Mouse (Mus musculus) limb, embryonic 14.5 days (tissue): ENCODE data around the gene Nol11. TPM values are rescaled to one million over a fixed set of nuclear protein-coding genes. Genes with fewer than 3 reads are reported as not detected.
"Not testable (repeated sequence)": the region's sequence is repeated elsewhere in the genome, so short reads cannot be mapped to it uniquely, and the experiment has no call there.

ENCODE experiments used
- ATAC-seq: fragments of 200-750 bp; cut with Nextera tagmentation; 2 replicates; pipeline ENCODE4 v1.8.0; 2017; ENCODE audit warnings: low read depth, moderate number of reproducible peaks, moderate TSS enrichment; ENCODE audit not compliant: low FRiP score
- DNase-seq: peaks from one replicate; pipeline ENCODE4 v3.0.0-alpha.2; 2015; ENCODE audit warnings: low spot score
- H3K27ac ChIP-seq: fragments of 300-500 bp; sonication (generic); replicated peaks from 2 replicates; pipeline ENCODE4 v1.5.1; 2014; ENCODE audit warnings: low read depth, mild to moderate bottlenecking, low read length, moderate library complexity, mixed read lengths
- H3K27me3 ChIP-seq: fragments of 300-500 bp; sonication (generic); 2 replicates; pipeline ENCODE4 v1.6.1; 2014; ENCODE audit warnings: low read length, mixed read lengths; ENCODE audit not compliant: control insufficient read depth, insufficient read depth
- H3K36me3 ChIP-seq: fragments of 300-500 bp; sonication (generic); 2 replicates; pipeline ENCODE4 v1.6.1; 2014; ENCODE audit warnings: mild to moderate bottlenecking, low read length, moderate library complexity, mixed read lengths; ENCODE audit not compliant: control insufficient read depth, insufficient read depth
- H3K4me1 ChIP-seq: fragments of 300-500 bp; sonication (generic); 2 replicates; pipeline ENCODE4 v1.6.1; 2014; ENCODE audit warnings: antibody characterized with exemption, low read length, mixed read lengths; ENCODE audit not compliant: control insufficient read depth, insufficient read depth
- H3K4me2 ChIP-seq: fragments of 300-500 bp; sonication (generic); replicated peaks from 2 replicates; pipeline ENCODE4 v1.6.1; 2014; ENCODE audit warnings: low read depth, mild to moderate bottlenecking, low read length, moderate library complexity; ENCODE audit not compliant: severe bottlenecking
- H3K4me3 ChIP-seq: fragments of 300-500 bp; sonication (generic); replicated peaks from 2 replicates; pipeline ENCODE4 v1.5.1; 2014; ENCODE audit warnings: low read length
- H3K9ac ChIP-seq: fragments of 300-500 bp; sonication (generic); 2 replicates; pipeline ENCODE4 v1.6.1; 2014; ENCODE audit warnings: mild to moderate bottlenecking, low read depth, low read length, moderate library complexity; ENCODE audit not compliant: severe bottlenecking
- H3K9me3 ChIP-seq: fragments of 300-500 bp; sonication (generic); 2 replicates; pipeline ENCODE4 v1.6.1; 2016; ENCODE audit warnings: low read length; ENCODE audit not compliant: control insufficient read depth
- POLR2A ChIP-seq: fragments of 200-500 bp; IDR thresholded peaks from 2 replicates; pipeline ENCODE4 v1.8.0; 2012; ENCODE audit warnings: inconsistent platforms, mild to moderate bottlenecking, moderate library complexity, borderline replicate concordance; ENCODE audit not compliant: insufficient read depth, insufficient read length; ENCODE audit errors: extremely low read depth
- WGBS: fragments of 180-500 bp; shearing (Covaris S2); extraction: QIAGEN DNeasy Blood & Tissue Kit; methylation state at CpG from one replicate; pipeline ENCODE4 v1.1.7; 2014; 5-methylcytosine and 5-hydroxymethylcytosine counted together
- polyA plus RNA-seq, 2 experiments: library from polyadenylated mRNA; depleted of rRNA in 1 of 2; stranded (reverse) in 1 of 2; unstranded in 1 of 2; fragments of >200 nt; fragmentation: Nextera tagmentation in 1 of 2; extraction: Ambion mirVana in 1 of 2; gene quantifications; 2 replicates each; pipeline versions ENCODE4 v1.2.1 to v1.2.3; 2012 to 2014

Gene Nol11
- polyA plus RNA-seq, 2 experiments = 28.0 to 45.4 TPM

DNA sequence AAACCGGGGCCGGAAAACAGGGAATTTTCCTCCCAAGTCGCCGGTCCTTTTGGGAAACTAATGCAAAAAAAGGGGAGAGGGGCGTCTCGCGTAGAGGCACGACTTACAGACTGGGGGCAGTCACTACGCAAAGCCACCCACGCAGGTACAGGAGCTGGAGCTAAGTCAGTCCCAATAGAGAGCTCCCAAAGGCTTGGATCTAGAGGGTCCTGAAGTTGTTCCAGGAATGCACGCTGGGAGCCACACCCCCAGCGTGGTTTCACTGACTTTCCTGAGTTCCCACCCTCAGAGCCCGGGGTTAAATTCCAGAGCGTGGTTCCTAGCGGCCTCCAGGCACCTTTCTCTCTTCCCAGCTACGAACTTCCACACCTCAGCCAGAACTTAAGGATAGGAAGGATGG lies 56.8 kb downstream of the Nol11 start:
- ATAC-seq = peak; percentile 12

DNA sequence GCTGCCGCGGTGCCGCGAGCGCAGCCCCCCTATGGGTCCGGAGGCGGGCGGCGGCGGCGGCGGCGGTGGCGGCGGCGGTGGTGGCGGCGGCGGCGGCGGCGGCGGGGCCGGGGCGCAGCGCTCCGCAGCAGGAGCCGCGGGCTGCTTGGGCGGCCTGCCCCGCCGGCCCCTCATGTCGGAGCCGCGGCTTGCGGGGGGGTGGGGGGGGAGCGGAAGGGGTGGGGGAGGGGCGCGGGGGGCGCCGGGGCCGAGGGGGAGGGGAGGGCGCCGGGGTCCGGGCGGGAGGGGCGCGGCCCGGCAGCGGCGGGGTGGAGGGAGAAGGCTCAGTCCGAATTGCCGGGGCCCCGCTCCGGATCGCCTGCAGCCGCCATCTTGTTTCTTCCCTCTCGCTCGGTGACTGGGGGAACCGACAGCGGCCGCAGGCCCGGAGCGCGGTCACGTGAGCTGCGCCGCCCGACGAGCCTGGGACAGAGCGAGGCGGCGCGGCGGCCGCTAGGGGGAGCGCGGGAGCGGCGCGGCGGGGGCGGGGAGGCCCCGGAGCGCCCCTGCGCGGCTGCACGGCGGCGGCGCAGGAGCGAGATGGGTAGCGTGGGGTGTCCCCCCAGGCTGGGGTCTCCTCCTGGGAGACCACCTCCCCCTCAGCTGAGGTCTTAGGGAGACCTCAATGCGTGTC lies 57.3 kb downstream of the Nol11 start, which contains the start of gene Bptf:
TSS of gene Bptf (minus strand) at position 379 of the 673 bp plus-strand sequence.
- peaks cover 12% of the 10 kb centered on the region for H3K4me1 ChIP-seq
- H3K36me3 ChIP-seq = no peaks in the 10 kb centered on the region
- WGBS = 0% methylated on average over 23 of the region's 94 CpGs
- peak; percentile 96 for ATAC-seq
- peak within 1 kb of the TSS; percentile 96 for H3K9ac ChIP-seq
- H3K27me3 ChIP-seq = no peaks in the 10 kb centered on the region
- peak within 1 kb of the TSS; percentile 79 for H3K4me3 ChIP-seq
- H3K27ac ChIP-seq = peak within 1 kb of the TSS; percentile 95
- TF ChIP-seq POLR2A = 0 out of 2 replicates have a peak, but pooled peaks have one; percentile 35
- DNase-seq = peak; percentile 87
- no peaks in the 10 kb centered on the region for H3K9me3 ChIP-seq
- H3K4me2 ChIP-seq = peak within 1 kb of the TSS; percentile 83

More for the DNA sequence above, 56.8 kb downstream of the Nol11 start:
- Histone ChIP-seq H3K27me3 (no peaks in the 10 kb centered on the region), H3K9ac (peak overlapping the region; percentile 96), H3K27ac (peak overlapping the region; percentile 95), H3K4me3 (peak overlapping the region; percentile 79), H3K4me1 (peaks cover 12% of the 10 kb centered on the region), H3K9me3 (no peaks in the 10 kb centered on the region), H3K36me3 (no peaks in the 10 kb centered on the region), H3K4me2 (peak overlapping the region; percentile 66)
- no peak for TF ChIP-seq POLR2A
- peak; percentile 48 for DNase-seq
- under 1% methylated on average over 16 of the region's 16 CpGs for WGBS

GRCm38 (mm10) chr11:107130879-107131748 lies 58.1 kb downstream of the Nol11 start:
- TF ChIP-seq POLR2A = peak; percentile 63; the same call in 1 of the 2 replicates
- no peaks in the 10 kb centered on the region for H3K27me3 ChIP-seq
- under 1% methylated on average over 36 of the region's 65 CpGs for WGBS
- peak; percentile 51 for ATAC-seq
- DNase-seq = peak; percentile 59
- peak overlapping the region; percentile 95 for H3K27ac ChIP-seq
- H3K9me3 ChIP-seq = no peaks in the 10 kb centered on the region
- H3K4me1 ChIP-seq = peaks cover 12% of the 10 kb centered on the region
- H3K36me3 ChIP-seq = no peaks in the 10 kb centered on the region
- H3K4me3 ChIP-seq = peak overlapping the region; percentile 79
- peak overlapping the region; percentile 96 for H3K9ac ChIP-seq
- H3K4me2 ChIP-seq = peak overlapping the region; percentile 83

- DNase-seq (no peak), ATAC-seq (no peak)
- Histone ChIP-seq H3K4me3 (peak overlapping the region; percentile 79), H3K27me3 (no peaks in the 10 kb centered on the region), H3K9ac (peak overlapping the region; percentile 96), H3K4me1 (peaks cover 12% of the 10 kb centered on the region), H3K27ac (peak overlapping the region; percentile 95), H3K4me2 (peak overlapping the region; percentile 83), H3K36me3 (no peaks in the 10 kb centered on the region), H3K9me3 (no peaks in the 10 kb centered on the region)
- 3% methylated on average over 18 of the region's 18 CpGs for WGBS
- no peak for TF ChIP-seq POLR2A
Observed at GRCm38 (mm10) chr11:107130221-107130788, 58.9 kb downstream of the Nol11 start.

GRCm38 (mm10) chr11:107129641-107130040 lies 59.5 kb downstream of the Nol11 start:
- Histone ChIP-seq H3K27ac (no peak overlapping the region), H3K4me2 (peak overlapping the region; percentile 83), H3K36me3 (no peaks in the 10 kb centered on the region), H3K4me3 (peak overlapping the region; percentile 79), H3K4me1 (peaks cover 17% of the 10 kb centered on the region), H3K9ac (peak overlapping the region; percentile 96), H3K27me3 (no peaks in the 10 kb centered on the region), H3K9me3 (no peaks in the 10 kb centered on the region)
- ATAC-seq (no peak), DNase-seq (no peak)
- 11% methylated on average over 2 of the region's 2 CpGs for WGBS
- TF ChIP-seq POLR2A = no peak

DNA sequence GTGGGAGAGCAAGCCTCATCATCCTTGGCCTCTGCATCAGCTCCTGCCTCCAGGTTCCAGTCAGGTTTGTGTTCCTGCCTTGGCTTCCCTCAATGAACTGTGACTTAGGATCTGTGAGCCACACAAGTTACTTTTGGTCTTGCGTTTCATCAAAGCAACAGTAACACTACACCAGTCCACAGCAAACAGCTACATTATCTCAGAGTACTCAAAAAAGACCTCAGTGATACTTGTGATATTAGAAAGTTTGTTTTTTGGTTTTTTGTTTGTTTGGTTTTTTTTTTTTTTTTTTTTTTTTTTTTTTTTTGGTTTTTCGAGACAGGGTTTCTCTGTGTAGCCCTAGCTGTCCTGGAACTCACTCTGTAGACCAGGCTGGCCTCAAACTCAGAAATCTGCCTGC lies 62.5 kb downstream of the Nol11 start:
- DNase-seq, H3K4me3 ChIP-seq, ATAC-seq, H3K27me3 ChIP-seq, H3K27ac ChIP-seq, H3K4me2 ChIP-seq, H3K9me3 ChIP-seq, H3K36me3 ChIP-seq, H3K9ac ChIP-seq: not testable (repeated sequence)
- WGBS = 73% methylated on average over 1 of the region's 2 CpGs
- peaks cover 20% of the 10 kb centered on the region for H3K4me1 ChIP-seq
